Mouse (Mus musculus) lung, adult 2 months (tissue): ENCODE measurements around the gene Ambra1.

Experiments used
- CTCF ChIP-seq: fragments of 200-500 bp; IDR thresholded peaks from 2 replicates; pipeline ENCODE4 v1.5.1; 2011; ENCODE audit warnings: mild to moderate bottlenecking, low read length, control low read depth; ENCODE audit not compliant: insufficient read depth
- POLR2A ChIP-seq: fragments of 200-500 bp; IDR thresholded peaks from 2 replicates; pipeline ENCODE4 v1.6.1; 2011; ENCODE audit warnings: low read depth, mild to moderate bottlenecking, control low read depth, low read length, borderline replicate concordance; ENCODE audit errors: extremely low read depth

DNA sequence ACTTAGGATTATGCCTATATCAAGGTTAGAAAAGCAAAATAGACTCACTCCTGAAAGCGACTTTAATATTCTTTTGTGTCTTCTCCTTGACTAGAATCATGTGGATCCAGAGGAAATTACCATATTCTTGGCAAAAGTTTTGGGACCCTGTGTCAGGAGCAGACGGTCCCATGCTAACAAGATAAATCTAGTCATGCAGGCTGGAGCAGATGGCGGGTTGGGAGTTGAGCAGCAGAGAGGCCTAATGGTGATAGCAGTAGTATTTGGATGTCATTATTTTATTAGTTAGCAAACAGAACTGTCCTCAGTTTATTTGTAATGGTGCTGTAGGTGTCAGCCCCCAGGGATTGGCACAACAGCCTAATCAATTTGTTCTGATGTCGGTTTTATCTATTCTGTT lies 154.0 kb downstream of the Ambra1 start:
- no peak for TF ChIP-seq POLR2A
- TF ChIP-seq CTCF: no peak
